Mouse (Mus musculus) naive thymus-derived CD4-positive, alpha-beta T cell, adult 2 months (primary cell): ENCODE results near the gene Ccdc60.
"Not testable (repeated sequence)": the region's sequence is repeated elsewhere in the genome, so short reads cannot be mapped to it uniquely, and the experiment has no call there.

Experiments
- DNase-seq: peaks from one replicate; pipeline ENCODE4 v3.0.0-alpha.2; 2011; ENCODE audit warnings: low read depth

Gene Ccdc60

GRCm38 (mm10) chr5:116192693-116193092 lies 96.1 kb downstream of the Ccdc60 start:
- DNase-seq = no peak

GRCm38 (mm10) chr5:116191596-116191995 lies 97.2 kb downstream of the Ccdc60 start:
- no peak for DNase-seq

GRCm38 (mm10) chr5:116189818-116190217 lies 99.0 kb downstream of the Ccdc60 start:
- no peak for DNase-seq

GRCm38 (mm10) chr5:116180594-116180993 lies 108.2 kb downstream of the Ccdc60 start:
- no peak for DNase-seq

GRCm38 (mm10) chr5:116171721-116172120 lies 117.1 kb downstream of the Ccdc60 start:
- DNase-seq = no peak

GRCm38 (mm10) chr5:116166965-116167364 lies 121.8 kb downstream of the Ccdc60 start:
- DNase-seq = no peak

- no peak for DNase-seq
Observed at GRCm38 (mm10) chr5:116165203-116165888, 123.4 kb downstream of the Ccdc60 start.

- DNase-seq = no peak
Observed at GRCm38 (mm10) chr5:116154811-116155210, 134.0 kb downstream of the Ccdc60 start.

GRCm38 (mm10) chr5:116146446-116146845 lies 142.3 kb downstream of the Ccdc60 start:
- DNase-seq = not testable (repeated sequence)

GRCm38 (mm10) chr5:116144711-116145110 lies 144.1 kb downstream of the Ccdc60 start:
- DNase-seq = no peak

- DNase-seq = no peak
Observed at GRCm38 (mm10) chr5:116140682-116141081, 148.1 kb downstream of the Ccdc60 start.

GRCm38 (mm10) chr5:116123344-116123743 lies 165.4 kb downstream of the Ccdc60 start:
- peak; percentile 81 for DNase-seq

- DNase-seq = peak; percentile 82
Observed at GRCm38 (mm10) chr5:116116567-116116966, 172.2 kb downstream of the Ccdc60 start.

- DNase-seq = peak; percentile 10
Observed at GRCm38 (mm10) chr5:116116110-116116509, 172.7 kb downstream of the Ccdc60 start.

- DNase-seq = no peak
Observed at GRCm38 (mm10) chr5:116115071-116115834, 173.5 kb downstream of the Ccdc60 start.

- no peak for DNase-seq
Observed at GRCm38 (mm10) chr5:116108651-116109050, 180.1 kb downstream of the Ccdc60 start.

- DNase-seq = no peak
Observed at GRCm38 (mm10) chr5:116084231-116084630, 204.6 kb downstream of the Ccdc60 start.

- DNase-seq = no peak
Observed at GRCm38 (mm10) chr5:116083081-116083480, 205.7 kb downstream of the Ccdc60 start, which contains the start of gene Tmem233. Gene Tmem233, minus strand, starts transcription at chr5:116083244.

GRCm38 (mm10) chr5:116082241-116082900 lies 206.4 kb downstream of the Ccdc60 start:
- no peak for DNase-seq

- DNase-seq = no peak
Observed at GRCm38 (mm10) chr5:116081616-116082015, 207.2 kb downstream of the Ccdc60 start.

GRCm38 (mm10) chr5:116080736-116081135 lies 208.0 kb downstream of the Ccdc60 start:
- DNase-seq = no peak
